Mouse (Mus musculus): ENCODE data around the gene Kdm4c. TPM values are rescaled to one million over a fixed set of nuclear protein-coding genes. Genes with fewer than 3 reads are reported as not detected.

The Kdm4c gene
- polyA plus RNA-seq, 1 experiment from 2014 or later, result 6.5 TPM

DNA sequence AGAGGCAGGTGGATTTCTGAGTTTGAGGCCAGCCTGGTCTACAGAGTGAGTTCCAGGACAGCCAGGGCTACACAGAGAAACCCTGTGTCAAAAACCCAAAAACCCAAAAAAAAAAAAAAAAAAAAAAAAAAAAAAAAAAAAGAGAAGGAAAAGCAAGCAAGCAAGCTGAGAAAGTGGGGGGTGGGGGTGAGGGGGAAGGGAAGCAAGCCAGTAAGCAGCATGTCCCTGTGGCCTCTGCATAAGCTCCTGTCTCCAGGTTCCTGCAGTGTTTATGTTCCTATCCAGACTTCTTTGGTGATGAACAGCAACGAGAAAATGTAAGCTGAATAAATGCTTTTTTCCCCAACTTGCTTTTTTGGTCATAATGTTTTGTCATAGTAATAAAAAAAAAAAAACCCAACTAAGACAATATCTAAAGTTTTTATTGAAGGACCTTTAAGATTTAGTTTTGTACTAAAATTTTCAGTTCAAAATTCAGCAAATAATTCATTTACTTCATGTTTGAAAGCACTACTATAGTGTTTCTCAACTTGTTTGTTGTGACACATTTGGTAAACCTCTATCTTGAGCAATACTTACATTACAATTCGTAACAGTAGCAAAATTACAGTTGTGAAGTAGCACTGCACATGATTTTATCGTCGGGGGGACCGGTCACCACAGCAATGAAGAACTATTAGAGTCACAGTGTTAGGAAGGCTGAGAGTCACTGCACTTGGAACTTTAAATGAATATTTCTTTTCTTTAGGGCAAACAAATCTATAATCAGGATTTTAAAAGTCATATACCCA, 63.2 kb downstream of the Kdm4c start:
- ATAC-seq, result no peak

DNA sequence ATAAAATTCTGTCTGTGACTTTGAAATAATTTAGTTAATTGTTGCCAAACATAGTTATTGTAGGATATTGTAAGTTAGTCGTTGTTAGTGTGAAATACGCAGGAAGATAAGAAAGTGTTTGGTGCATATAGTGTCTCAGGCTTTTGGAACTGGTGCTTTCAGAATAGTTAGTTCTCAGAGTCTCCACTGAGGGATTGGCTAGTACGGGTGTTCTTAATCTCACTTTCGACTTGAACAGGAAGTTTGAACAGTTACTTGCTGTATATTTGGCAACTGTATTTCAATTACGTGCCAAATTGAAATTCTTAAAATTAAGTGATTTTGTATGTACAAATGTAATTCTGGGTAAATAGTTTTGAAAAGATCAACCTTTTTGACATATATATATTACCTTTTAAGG, 68.8 kb downstream of the Kdm4c start:
- no peaks in the 10 kb centered on the region for H3K27me3 ChIP-seq (replicated peaks; ENCODE audit: control insufficient read depth, insufficient read depth, low read length)
- 92% methylated on average over 5 of the region's 5 CpGs for WGBS
- H3K9me3 ChIP-seq (ENCODE audit: control insufficient read depth), result no peaks in the 10 kb centered on the region
- H3K4me1 ChIP-seq (replicated peaks; ENCODE audit: control insufficient read depth, insufficient read depth, low read length), result no peaks in the 10 kb centered on the region
- no peak overlapping the region for H3K4me2 ChIP-seq (replicated peaks; ENCODE audit: low read depth)
- no peak overlapping the region for H3K9ac ChIP-seq (ENCODE audit: low read depth, low read length)
- TF ChIP-seq CTCF (IDR thresholded peaks at IDR 0.05; ENCODE audit: low read depth), result no peak
- H3K4me3 ChIP-seq (ENCODE audit: low read depth, low read length), result no peak overlapping the region
- no peak for ATAC-seq
- H3K36me3 ChIP-seq (ENCODE audit: control insufficient read depth, insufficient read depth), result peaks cover 12% of the 10 kb centered on the region
- H3K27ac ChIP-seq (ENCODE audit: low read depth, low read length), result no peak overlapping the region

More for the DNA sequence above, 63.2 kb downstream of the Kdm4c start:
- Histone ChIP-seq H3K4me2 (replicated peaks; ENCODE audit: low read depth) (no peak overlapping the region), H3K27ac (ENCODE audit: low read depth, low read length) (no peak overlapping the region), H3K9me3 (ENCODE audit: control insufficient read depth) (no peaks in the 10 kb centered on the region), H3K27me3 (replicated peaks; ENCODE audit: control insufficient read depth, insufficient read depth, low read length) (no peaks in the 10 kb centered on the region), H3K9ac (ENCODE audit: low read depth, low read length) (no peak overlapping the region), H3K36me3 (ENCODE audit: control insufficient read depth, insufficient read depth) (no peaks in the 10 kb centered on the region), H3K4me3 (ENCODE audit: low read depth, low read length) (no peak overlapping the region), H3K4me1 (replicated peaks; ENCODE audit: control insufficient read depth, insufficient read depth, low read length) (no peaks in the 10 kb centered on the region)
- TF ChIP-seq CTCF (IDR thresholded peaks at IDR 0.05; ENCODE audit: low read depth), result no peak
- WGBS, result 85% methylated on average over 5 of the region's 5 CpGs

- no peak overlapping the region for H3K4me2 ChIP-seq (replicated peaks; ENCODE audit: low read depth)
- WGBS, result 95% methylated on average over 2 of the region's 2 CpGs
- H3K36me3 ChIP-seq (ENCODE audit: control insufficient read depth, insufficient read depth), result peaks cover 20% of the 10 kb centered on the region
- no peaks in the 10 kb centered on the region for H3K9me3 ChIP-seq (ENCODE audit: control insufficient read depth)
- H3K27ac ChIP-seq (ENCODE audit: low read depth, low read length), result no peak overlapping the region
- H3K27me3 ChIP-seq (replicated peaks; ENCODE audit: control insufficient read depth, insufficient read depth, low read length), result no peaks in the 10 kb centered on the region
- no peak overlapping the region for H3K4me3 ChIP-seq (ENCODE audit: low read depth, low read length)
- no peak overlapping the region for H3K9ac ChIP-seq (ENCODE audit: low read depth, low read length)
- no peak for TF ChIP-seq CTCF (IDR thresholded peaks at IDR 0.05; ENCODE audit: low read depth)
- no peaks in the 10 kb centered on the region for H3K4me1 ChIP-seq (replicated peaks; ENCODE audit: control insufficient read depth, insufficient read depth, low read length)
- no peak for ATAC-seq
These were observed 70.6 kb downstream of the Kdm4c start for GRCm38 (mm10) chr4:74312858-74313257.

DNA sequence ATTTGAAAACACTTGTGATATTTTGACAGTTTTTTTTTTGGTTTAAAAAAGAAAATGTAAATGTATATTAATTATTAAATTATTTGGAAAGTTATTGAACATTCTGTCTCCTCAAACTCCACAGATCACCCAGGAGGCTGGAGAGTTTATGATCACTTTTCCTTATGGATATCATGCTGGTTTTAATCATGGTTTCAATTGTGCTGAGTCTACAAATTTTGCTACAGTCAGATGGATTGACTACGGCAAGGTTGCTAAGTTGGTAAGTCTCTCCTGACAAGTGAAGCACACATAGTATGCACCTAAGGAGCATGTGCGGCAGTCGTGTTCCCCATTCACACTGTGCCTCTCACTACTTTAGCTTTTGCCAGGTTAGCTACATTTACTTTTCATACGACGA, 73.1 kb downstream of the Kdm4c start:
- Histone ChIP-seq H3K36me3 (ENCODE audit: control insufficient read depth, insufficient read depth) (peaks cover 20% of the 10 kb centered on the region), H3K27ac (ENCODE audit: low read depth, low read length) (no peak overlapping the region), H3K4me3 (ENCODE audit: low read depth, low read length) (no peak overlapping the region), H3K9ac (ENCODE audit: low read depth, low read length) (no peak overlapping the region), H3K4me2 (replicated peaks; ENCODE audit: low read depth) (no peak overlapping the region), H3K9me3 (ENCODE audit: control insufficient read depth) (no peaks in the 10 kb centered on the region), H3K4me1 (replicated peaks; ENCODE audit: control insufficient read depth, insufficient read depth, low read length) (no peaks in the 10 kb centered on the region), H3K27me3 (replicated peaks; ENCODE audit: control insufficient read depth, insufficient read depth, low read length) (no peaks in the 10 kb centered on the region)
- TF ChIP-seq CTCF (IDR thresholded peaks at IDR 0.05; ENCODE audit: low read depth), result no peak
- ATAC-seq, result no peak
- WGBS, result 93% methylated on average over 5 of the region's 5 CpGs

GRCm38 (mm10) chr4:74319313-74319712, 77.0 kb downstream of the Kdm4c start:
- H3K36me3 ChIP-seq (ENCODE audit: control insufficient read depth, insufficient read depth), result peaks cover 14% of the 10 kb centered on the region; the same call in 1 of the 2 replicates
- no peak overlapping the region for H3K27ac ChIP-seq (ENCODE audit: low read depth, low read length)
- no peaks in the 10 kb centered on the region for H3K9me3 ChIP-seq (ENCODE audit: control insufficient read depth)
- TF ChIP-seq CTCF (IDR thresholded peaks at IDR 0.05; ENCODE audit: low read depth), result no peak
- no peak overlapping the region for H3K4me3 ChIP-seq (ENCODE audit: low read depth, low read length)
- H3K27me3 ChIP-seq (replicated peaks; ENCODE audit: control insufficient read depth, insufficient read depth, low read length), result no peaks in the 10 kb centered on the region
- no peak overlapping the region for H3K4me2 ChIP-seq (replicated peaks; ENCODE audit: low read depth)
- H3K9ac ChIP-seq (ENCODE audit: low read depth, low read length), result no peak overlapping the region
- 95% methylated on average over 1 of the region's 1 CpGs for WGBS
- no peaks in the 10 kb centered on the region for H3K4me1 ChIP-seq (replicated peaks; ENCODE audit: control insufficient read depth, insufficient read depth, low read length)
- no peak for ATAC-seq

DNA sequence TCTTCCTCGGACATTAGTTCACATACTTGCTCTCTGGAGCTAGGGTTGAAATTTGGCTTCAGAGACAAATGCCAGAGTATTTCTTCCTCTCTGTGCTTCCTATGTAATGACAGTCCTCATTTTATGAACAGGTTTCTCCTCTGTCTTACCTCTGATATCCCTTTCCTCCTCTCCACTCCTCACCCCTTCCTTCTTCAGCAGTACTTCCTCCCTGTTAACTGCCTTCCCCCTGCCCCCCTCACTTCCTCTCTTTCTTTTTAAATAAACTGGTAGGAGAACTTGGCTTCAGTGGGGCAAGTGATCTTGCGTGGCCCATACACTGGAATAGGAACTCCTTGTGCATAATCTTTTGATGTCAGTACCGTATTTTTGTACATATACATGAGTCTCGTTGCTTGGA, 115.2 kb downstream of the Kdm4c start:
- TF ChIP-seq CTCF (IDR thresholded peaks at IDR 0.05; ENCODE audit: low read depth), result no peak
- WGBS, result 93% methylated on average over 4 of the region's 4 CpGs

More for the DNA sequence above, 115.2 kb downstream of the Kdm4c start:
- no peak for ATAC-seq
- Histone ChIP-seq H3K27ac (ENCODE audit: low read depth, low read length) (no peak overlapping the region), H3K4me2 (replicated peaks; ENCODE audit: low read depth) (no peak overlapping the region), H3K4me1 (replicated peaks; ENCODE audit: control insufficient read depth, insufficient read depth, low read length) (no peaks in the 10 kb centered on the region), H3K4me3 (ENCODE audit: low read depth, low read length) (no peak overlapping the region), H3K27me3 (replicated peaks; ENCODE audit: control insufficient read depth, insufficient read depth, low read length) (no peaks in the 10 kb centered on the region), H3K9ac (ENCODE audit: low read depth, low read length) (no peak overlapping the region), H3K36me3 (ENCODE audit: control insufficient read depth, insufficient read depth) (peaks cover 11% of the 10 kb centered on the region), H3K9me3 (ENCODE audit: control insufficient read depth) (no peaks in the 10 kb centered on the region)
